Mouse (Mus musculus) olfactory bulb, adult 2 months (tissue): ENCODE data around the gene Nup188. TPM values are rescaled to one million over a fixed set of nuclear protein-coding genes. Genes with fewer than 3 reads are reported as not detected.
A peak's percentile ranks its signal among the peaks of the same experiment; 100 is the strongest.

Experiments
- H3K27ac ChIP-seq: fragments of 200-500 bp; 2 replicates; pipeline ENCODE4 v1.5.1; 2012; ENCODE audit warnings: low read depth, low read length; ENCODE audit not compliant: insufficient read depth
- H3K4me1 ChIP-seq: fragments of 200-500 bp; 2 replicates; pipeline ENCODE4 v1.6.1; 2012; ENCODE audit warnings: low read length; ENCODE audit not compliant: control insufficient read depth, insufficient read depth
- H3K4me3 ChIP-seq: fragments of 200-500 bp; 2 replicates; pipeline ENCODE4 v1.5.1; 2012; ENCODE audit warnings: mild to moderate bottlenecking, low read depth, low read length, moderate library complexity; ENCODE audit not compliant: insufficient read depth
- CTCF ChIP-seq: fragments of 200-500 bp; IDR thresholded peaks from 2 replicates; pipeline ENCODE4 v1.5.1; 2012; ENCODE audit warnings: low read depth, mild to moderate bottlenecking, low read length, moderate library complexity; ENCODE audit not compliant: insufficient read depth
- POLR2A ChIP-seq: fragments of 200-500 bp; IDR thresholded peaks from 2 replicates; pipeline ENCODE4 v1.6.1; 2012; ENCODE audit warnings: mild to moderate bottlenecking, low read depth, low read length, moderate library complexity; ENCODE audit not compliant: insufficient read depth
- WGBS: fragments of 180-500 bp; shearing (Covaris S2); methylation state at CpG from one replicate; pipeline ENCODE4 v1.1.7; 2018; 5-methylcytosine and 5-hydroxymethylcytosine counted together
- polyA plus RNA-seq: library from polyadenylated mRNA; stranded (reverse); fragments of >200 nt; gene quantifications from 2 replicates; pipeline ENCODE4 v1.2.4, GENCODE M21; 2012; ENCODE audit warnings: low replicate concordance; ENCODE audit not compliant: missing spikeins, insufficient read depth, insufficient read length

The Nup188 gene
- polyA plus RNA-seq, 1 experiment: not detected

- 66% methylated on average over 16 of the region's 16 CpGs for WGBS
- Histone ChIP-seq H3K27ac (peak overlapping the region; percentile 57), H3K4me1 (peaks cover 17% of the 10 kb centered on the region), H3K4me3 (no peak overlapping the region)
- TF ChIP-seq POLR2A (no peak), CTCF (peak; percentile 40; the same call in 1 of the 2 replicates)
Measured at GRCm38 (mm10) chr2:30336174-30336915, 50.1 kb downstream of the Nup188 start.

- Histone ChIP-seq H3K4me3 (peak overlapping the region; percentile 6; the same call in 1 of the 2 replicates), H3K4me1 (peaks cover 17% of the 10 kb centered on the region), H3K27ac (0 out of 2 replicates have a peak overlapping the region, but pooled peaks have one; percentile 50)
- 68% methylated on average over 12 of the region's 12 CpGs for WGBS
- TF ChIP-seq CTCF (no peak), POLR2A (no peak)
Measured at GRCm38 (mm10) chr2:30337179-30337578, 51.0 kb downstream of the Nup188 start.

- TF ChIP-seq CTCF (no peak), POLR2A (no peak)
- WGBS: 85% methylated on average over 3 of the region's 3 CpGs
- no peak overlapping the region for H3K27ac ChIP-seq
- H3K4me3 ChIP-seq: no peak overlapping the region
- peaks cover 18% of the 10 kb centered on the region for H3K4me1 ChIP-seq
Measured at GRCm38 (mm10) chr2:30342061-30342460, 55.9 kb downstream of the Nup188 start.

DNA sequence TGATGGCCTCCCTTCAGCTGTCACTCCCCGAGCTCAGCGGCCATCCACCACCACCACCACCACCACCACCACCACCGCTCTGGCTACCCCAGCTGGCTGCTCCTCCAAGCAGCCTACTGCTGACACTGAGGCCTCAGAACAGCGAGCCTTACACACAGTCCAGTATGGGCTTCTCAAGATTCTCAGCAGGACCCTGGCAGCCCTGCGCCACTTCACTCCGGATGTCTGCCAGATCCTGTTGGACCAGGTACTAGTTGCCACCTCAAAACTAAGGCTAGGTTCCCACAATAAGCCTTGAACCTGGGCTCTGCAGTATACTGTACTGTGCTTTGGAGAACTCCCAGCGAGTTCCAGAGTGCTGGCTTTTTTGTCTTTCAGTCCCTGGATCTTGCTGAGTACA lies 56.3 kb downstream of the Nup188 start:
- Histone ChIP-seq H3K4me1 (peaks cover 14% of the 10 kb centered on the region), H3K27ac (no peak overlapping the region), H3K4me3 (no peak overlapping the region)
- WGBS: 84% methylated on average over 7 of the region's 7 CpGs
- TF ChIP-seq CTCF (no peak), POLR2A (no peak)

DNA sequence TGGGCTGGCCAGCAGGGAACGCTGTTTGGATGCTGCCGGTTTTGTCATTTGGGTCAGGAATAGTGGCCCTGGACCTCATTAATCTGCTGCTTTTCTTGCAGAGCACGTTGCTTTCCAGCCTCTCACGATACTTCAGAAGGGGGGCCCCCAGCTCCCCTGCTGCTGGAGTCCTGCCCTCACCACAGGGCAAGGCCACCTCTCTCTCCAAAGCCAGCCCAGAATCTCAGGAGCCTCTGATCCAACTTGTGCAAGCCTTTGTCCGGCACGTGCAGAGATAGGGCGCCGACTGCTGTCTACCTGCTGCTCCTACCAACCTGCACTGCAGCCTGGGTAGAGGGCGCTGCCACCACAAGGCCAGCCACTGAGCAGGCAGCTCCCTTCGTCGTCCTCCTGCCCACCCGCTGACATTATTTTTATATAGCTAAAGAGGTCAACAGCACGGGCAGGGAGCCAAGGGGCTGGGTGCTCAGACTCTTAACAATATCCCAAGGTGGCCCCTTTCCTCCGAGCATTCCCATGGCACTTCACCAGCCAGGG lies 57.5 kb downstream of the Nup188 start:
- Histone ChIP-seq H3K27ac (peak overlapping the region; percentile 23), H3K4me1 (peaks cover 14% of the 10 kb centered on the region), H3K4me3 (no peak overlapping the region)
- TF ChIP-seq CTCF: no peak
- TF ChIP-seq POLR2A: no peak
- 25% methylated on average over 14 of the region's 14 CpGs for WGBS

DNA sequence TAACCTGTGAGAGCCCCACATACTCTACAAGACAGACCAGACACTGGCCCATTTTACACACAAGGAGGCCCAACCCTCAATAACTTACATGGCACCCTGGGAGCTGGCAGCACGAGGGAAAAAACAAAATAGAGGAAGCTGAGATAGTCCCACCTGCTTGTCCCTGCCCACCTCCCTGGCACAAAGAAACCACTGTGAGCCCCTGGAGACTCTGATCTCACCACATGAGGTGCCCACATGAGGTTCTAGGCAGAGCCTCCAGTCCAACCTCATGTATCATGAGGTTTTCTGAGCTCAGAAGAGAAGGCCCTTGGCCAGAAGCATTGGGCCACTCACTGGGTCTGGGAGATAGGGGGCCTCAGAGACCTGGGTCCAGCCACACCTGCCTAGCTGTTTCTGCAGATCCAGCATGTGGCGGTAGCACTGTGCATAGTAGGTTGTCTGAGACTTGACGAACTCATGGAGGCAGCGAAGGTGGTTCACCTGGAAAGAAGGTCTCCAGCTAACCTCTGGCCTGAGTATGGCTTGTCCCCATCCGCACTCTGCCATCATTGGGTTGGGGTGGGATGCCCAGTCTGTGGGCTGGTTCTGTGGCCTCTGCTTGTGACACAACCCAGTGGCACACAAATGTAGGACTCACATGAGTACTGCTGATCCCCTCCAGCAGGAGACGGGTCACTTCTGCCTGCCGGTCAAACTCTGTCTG lies 59.9 kb downstream of the Nup188 start:
- Histone ChIP-seq H3K27ac (no peak overlapping the region), H3K4me1 (peaks cover 14% of the 10 kb centered on the region), H3K4me3 (no peak overlapping the region)
- TF ChIP-seq CTCF (no peak), POLR2A (no peak)
- 85% methylated on average over 7 of the region's 7 CpGs for WGBS

- TF ChIP-seq POLR2A: no peak
- no peak for TF ChIP-seq CTCF
- 84% methylated on average over 6 of the region's 6 CpGs for WGBS
- H3K4me1 ChIP-seq: peaks cover 4% of the 10 kb centered on the region; the same call in 1 of the 2 replicates
- no peak overlapping the region for H3K4me3 ChIP-seq
- H3K27ac ChIP-seq: no peak overlapping the region
Measured at GRCm38 (mm10) chr2:30349196-30349595, 63.0 kb downstream of the Nup188 start.

DNA sequence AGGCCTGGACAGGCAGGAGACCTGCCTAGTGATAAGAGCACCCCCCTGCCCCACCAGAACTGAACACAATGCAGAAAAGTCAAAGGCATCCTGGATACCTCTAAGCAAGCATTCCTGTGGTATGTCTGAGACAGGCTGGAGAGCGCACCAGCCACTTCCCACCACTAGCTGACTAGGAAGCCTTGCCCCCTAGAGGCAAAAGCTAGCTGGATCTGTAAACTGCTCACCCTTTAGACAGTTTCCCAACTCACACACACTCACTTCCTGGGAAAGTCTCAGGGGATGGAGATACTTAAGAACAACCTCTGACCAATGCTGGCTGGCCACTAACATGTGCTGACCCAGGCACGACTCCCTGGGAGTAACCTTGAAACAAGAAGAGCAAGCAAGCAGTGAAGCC lies 65.0 kb downstream of the Nup188 start:
- H3K4me1 ChIP-seq: peaks cover 16% of the 10 kb centered on the region
- no peak overlapping the region for H3K4me3 ChIP-seq
- WGBS: 71% methylated on average over 2 of the region's 2 CpGs
- TF ChIP-seq CTCF (no peak), POLR2A (no peak)
- H3K27ac ChIP-seq: no peak overlapping the region

GRCm38 (mm10) chr2:30355861-30356260 lies 69.7 kb downstream of the Nup188 start:
- Histone ChIP-seq H3K4me3 (no peak overlapping the region), H3K4me1 (peaks cover 42% of the 10 kb centered on the region), H3K27ac (no peak overlapping the region)
- WGBS: 19% methylated on average over 4 of the region's 4 CpGs
- TF ChIP-seq POLR2A (no peak), CTCF (no peak)
